Mouse (Mus musculus) G1E (cell line): ENCODE data around the gene Pld4. TPM values are rescaled to one million over a fixed set of nuclear protein-coding genes. Genes with fewer than 3 reads are reported as not detected.

Source experiments
- ATAC-seq: 2 replicates; pipeline ENCODE4 v1.8.0; 2016; ENCODE audit warnings: mild to moderate bottlenecking; ENCODE audit not compliant: insufficient number of reproducible peaks, poor library complexity, low FRiP score, severe bottlenecking; ENCODE audit errors: extremely low read depth
- DNase-seq: peaks from one replicate; pipeline ENCODE4 v3.0.0; 2012; ENCODE audit warnings: low spot score
- H3K27me3 ChIP-seq: 2 replicates; pipeline ENCODE4 v1.6.1; 2012; ENCODE audit warnings: mild to moderate bottlenecking, low read length, inconsistent platforms; ENCODE audit not compliant: insufficient read depth
- H3K36me3 ChIP-seq: replicated peaks from 2 replicates; pipeline ENCODE3; 2012; ENCODE audit warnings: mild to moderate bottlenecking, inconsistent platforms
- H3K4me1 ChIP-seq: 2 replicates; pipeline ENCODE4 v1.6.1; 2012; ENCODE audit warnings: low read depth, low read length, inconsistent platforms, mixed read lengths; ENCODE audit not compliant: insufficient read depth
- H3K4me3 ChIP-seq: 2 replicates; pipeline ENCODE4 v1.5.1; 2012; ENCODE audit warnings: low read depth, mild to moderate bottlenecking, inconsistent platforms, low read length, moderate library complexity, mixed read lengths
- H3K9me3 ChIP-seq: replicated peaks from 2 replicates; pipeline ENCODE4 v1.6.1; 2012; ENCODE audit warnings: inconsistent platforms
- CTCF ChIP-seq: IDR thresholded peaks from 2 replicates; pipeline ENCODE4 v1.5.1; 2012; ENCODE audit warnings: low read depth, low read length, inconsistent platforms, mixed read lengths
- GATA1 ChIP-seq: IDR thresholded peaks from 2 replicates; pipeline ENCODE4 v1.6.1; 2012; ENCODE audit warnings: borderline replicate concordance, low read length, inconsistent platforms, mixed read lengths
- GATA2 ChIP-seq: IDR thresholded peaks from 2 replicates; pipeline ENCODE4 v1.6.1; 2012; ENCODE audit warnings: low read depth, low read length, inconsistent platforms, borderline replicate concordance
- POLR2AphosphoS5 ChIP-seq: IDR thresholded peaks from 2 replicates; pipeline ENCODE4 v1.6.1; 2012; ENCODE audit warnings: low read depth, low read length, inconsistent platforms; ENCODE audit not compliant: insufficient replicate concordance
- TAL1 ChIP-seq: conservative IDR thresholded peaks from 2 replicates; pipeline ENCODE4 v1.6.1; 2012; ENCODE audit warnings: low read depth, low read length, inconsistent platforms, mixed read lengths
- polyA plus RNA-seq: library from polyadenylated mRNA; stranded (reverse); fragments of >175 nt; gene quantifications from 2 replicates; pipeline ENCODE4 v1.2.3, GENCODE M21; 2012
- total RNA-seq, 2 experiments: library from RNA; stranded (forward) in 1 of 2; stranded (reverse) in 1 of 2; fragments of 200-1000 nt in 1 of 2; fragments of >200 nt in 1 of 2; fragmentation: Nextera tagmentation in 1 of 2; gene quantifications; 2 replicates each; pipeline ENCODE4 v1.2.3; 2014 to 2017

Pld4 gene
- total and polyA plus RNA-seq, 3 experiments: 0.89 to 1.0 TPM; not detected in 1

DNA sequence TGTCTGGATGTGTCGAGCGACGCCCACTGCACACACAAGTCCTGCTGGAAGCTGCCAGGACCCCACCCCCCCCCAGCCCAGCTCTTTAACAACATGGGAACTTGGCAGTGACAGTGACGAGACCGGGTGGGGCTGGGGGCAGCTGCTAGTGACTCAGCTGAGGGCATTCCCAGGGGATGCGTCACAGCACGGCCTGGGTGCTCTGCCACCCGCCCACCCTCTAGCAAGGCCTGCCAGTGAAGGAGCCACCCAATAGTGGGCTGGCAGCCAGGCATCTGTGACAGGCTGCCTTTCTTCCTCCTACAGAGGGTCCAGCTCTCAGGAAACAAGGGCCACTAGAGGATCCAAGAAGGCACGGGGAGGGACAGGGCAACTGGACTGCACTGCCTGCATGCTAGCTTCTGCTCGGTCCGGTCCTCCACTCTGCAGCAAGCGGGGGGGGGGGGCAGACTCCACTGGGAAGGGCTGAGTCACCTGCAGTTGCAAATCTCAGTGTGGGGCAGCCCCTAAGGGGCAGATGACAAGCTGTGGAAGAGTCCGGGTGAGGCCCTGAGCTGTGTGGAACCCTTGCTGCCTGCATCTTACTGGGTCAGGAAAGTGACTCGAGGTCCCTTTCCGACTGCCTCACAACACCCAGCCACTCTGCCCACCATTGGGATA, 37.3 kb downstream of the Pld4 start:
- ATAC-seq: no peak
- peaks cover 46% of the 10 kb centered on the region for H3K4me1 ChIP-seq
- H3K9me3 ChIP-seq: no peaks in the 10 kb centered on the region
- H3K27me3 ChIP-seq: peaks cover 58% of the 10 kb centered on the region
- DNase-seq: no peak
- no peak overlapping the region for H3K4me3 ChIP-seq
- no peak for TF ChIP-seq GATA1
- no peak for TF ChIP-seq POLR2AphosphoS5
- no peak for TF ChIP-seq GATA2
- TF ChIP-seq TAL1: no peak
- TF ChIP-seq CTCF: no peak
- no peaks in the 10 kb centered on the region for H3K36me3 ChIP-seq

DNA sequence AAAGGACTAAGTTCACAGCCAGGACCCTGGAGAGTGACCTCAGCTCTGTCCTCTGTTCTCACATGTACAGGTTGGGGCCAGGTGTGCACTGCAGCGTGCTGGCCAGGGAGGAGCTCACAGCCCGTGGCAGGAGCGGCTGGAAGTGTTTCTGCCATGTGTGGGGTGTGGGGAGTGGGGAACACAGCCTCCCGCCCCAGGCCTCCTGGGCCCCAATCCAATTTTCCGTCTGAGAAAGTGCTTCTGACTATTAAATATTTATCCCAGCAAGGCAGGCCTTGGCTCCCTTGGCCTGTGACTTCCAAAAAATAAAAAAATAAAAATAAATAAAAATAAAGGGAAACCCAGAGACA, 37.9 kb downstream of the Pld4 start:
- DNase-seq (no peak), ATAC-seq (no peak)
- H3K9me3 ChIP-seq: no peaks in the 10 kb centered on the region
- H3K4me3 ChIP-seq: no peak overlapping the region
- H3K4me1 ChIP-seq: peaks cover 44% of the 10 kb centered on the region
- H3K27me3 ChIP-seq: peaks cover 57% of the 10 kb centered on the region
- no peak for TF ChIP-seq POLR2AphosphoS5
- no peak for TF ChIP-seq GATA2
- no peak for TF ChIP-seq CTCF
- H3K36me3 ChIP-seq: no peaks in the 10 kb centered on the region

DNA sequence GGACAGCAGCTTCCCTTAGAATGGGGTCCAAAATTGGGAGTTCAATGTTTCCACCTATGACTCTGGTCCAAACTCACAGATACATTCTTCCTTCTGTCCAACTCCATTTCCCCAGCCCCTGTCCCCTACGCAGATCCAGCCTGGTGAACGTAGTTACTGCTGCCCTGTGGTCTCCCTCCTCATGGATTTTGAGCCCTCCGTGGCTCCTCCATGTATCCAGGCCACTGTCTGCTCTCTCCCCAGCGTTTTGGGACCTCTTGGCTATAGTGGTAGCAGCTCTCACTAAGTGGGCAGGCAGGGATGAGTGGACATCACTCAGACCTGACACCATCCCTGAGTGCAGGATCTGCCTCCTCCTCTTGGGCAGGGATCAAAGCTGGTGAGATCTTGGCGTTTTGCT, 38.3 kb downstream of the Pld4 start:
- Histone ChIP-seq H3K36me3 (no peaks in the 10 kb centered on the region), H3K27me3 (peaks cover 61% of the 10 kb centered on the region)

DNA sequence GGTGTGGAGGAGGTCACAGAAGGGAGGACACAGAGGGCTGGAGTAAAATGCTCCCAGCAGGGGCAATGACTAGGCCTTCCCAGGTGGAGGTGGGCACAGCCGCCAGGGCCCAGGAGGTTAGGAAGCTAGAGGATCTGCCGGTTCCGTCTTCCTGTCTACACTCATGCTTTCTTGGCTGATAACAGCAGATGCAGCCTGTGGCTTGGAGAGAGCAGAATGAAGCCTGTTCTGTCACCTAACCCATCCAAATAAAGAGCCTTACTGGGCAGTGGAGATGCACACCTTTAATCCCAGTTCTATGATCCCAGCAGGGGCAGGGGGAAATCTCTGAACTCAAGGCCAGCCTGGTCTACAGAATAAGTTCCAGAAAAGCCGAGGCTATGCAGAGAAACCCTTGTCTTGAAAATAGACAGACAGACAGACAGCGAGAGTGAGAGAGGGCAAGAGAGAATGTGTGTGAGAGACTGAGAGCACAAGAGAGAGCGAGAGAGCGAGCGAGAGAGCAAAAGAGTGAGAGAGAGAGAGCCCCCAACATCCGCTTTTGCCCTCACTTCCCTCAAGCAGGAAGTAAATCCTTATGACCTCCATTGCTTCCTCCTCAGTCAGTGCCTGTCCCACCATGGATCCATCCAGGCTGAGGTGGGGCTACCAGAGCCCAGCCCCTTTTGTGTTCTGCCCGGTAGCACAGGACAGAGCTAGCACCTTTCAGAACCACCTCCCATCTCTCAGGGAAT, 38.9 kb downstream of the Pld4 start:
- DNase-seq (no peak), ATAC-seq (no peak)
- TF ChIP-seq CTCF (no peak), POLR2AphosphoS5 (no peak), GATA1 (no peak), TAL1 (no peak), GATA2 (no peak)
- Histone ChIP-seq H3K4me1 (peaks cover 36% of the 10 kb centered on the region), H3K36me3 (no peaks in the 10 kb centered on the region), H3K27me3 (peaks cover 68% of the 10 kb centered on the region), H3K4me3 (no peak overlapping the region), H3K9me3 (no peaks in the 10 kb centered on the region)

More for the DNA sequence above, 38.3 kb downstream of the Pld4 start:
- ATAC-seq (no peak), DNase-seq (no peak)
- Histone ChIP-seq H3K9me3 (no peaks in the 10 kb centered on the region), H3K4me3 (no peak overlapping the region), H3K4me1 (peaks cover 40% of the 10 kb centered on the region)
- TF ChIP-seq TAL1 (no peak), GATA2 (no peak), POLR2AphosphoS5 (no peak), GATA1 (no peak)

DNA sequence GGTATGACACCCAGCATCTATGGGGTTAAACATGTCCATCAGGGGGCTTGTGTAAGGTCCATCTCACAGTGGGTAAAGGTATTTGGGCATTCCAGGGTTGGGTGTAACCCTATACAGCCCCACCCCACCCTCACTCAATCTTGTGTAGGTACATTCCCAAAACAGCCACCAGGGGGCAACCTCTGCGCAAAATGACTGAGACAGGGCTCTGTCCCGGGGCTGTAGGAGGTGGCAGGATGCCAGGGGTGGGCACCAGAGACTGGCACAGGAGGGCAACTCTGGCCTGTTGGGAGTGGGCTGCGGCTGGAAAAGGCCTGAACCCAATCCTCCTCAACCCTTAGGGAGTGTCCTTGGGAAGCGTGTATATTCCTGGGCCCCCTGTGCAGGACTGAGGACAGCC, 40.0 kb downstream of the Pld4 start:
- no peak for TF ChIP-seq GATA1
- TF ChIP-seq GATA2: no peak
- TF ChIP-seq TAL1: no peak
- peak; percentile 73 for TF ChIP-seq CTCF
- ATAC-seq (peak; percentile 54; the same call in 1 of the 2 replicates), DNase-seq (peak; percentile 72)
- Histone ChIP-seq H3K9me3 (no peaks in the 10 kb centered on the region), H3K4me1 (peaks cover 29% of the 10 kb centered on the region), H3K4me3 (no peak overlapping the region), H3K36me3 (no peaks in the 10 kb centered on the region), H3K27me3 (peaks cover 77% of the 10 kb centered on the region)

DNA sequence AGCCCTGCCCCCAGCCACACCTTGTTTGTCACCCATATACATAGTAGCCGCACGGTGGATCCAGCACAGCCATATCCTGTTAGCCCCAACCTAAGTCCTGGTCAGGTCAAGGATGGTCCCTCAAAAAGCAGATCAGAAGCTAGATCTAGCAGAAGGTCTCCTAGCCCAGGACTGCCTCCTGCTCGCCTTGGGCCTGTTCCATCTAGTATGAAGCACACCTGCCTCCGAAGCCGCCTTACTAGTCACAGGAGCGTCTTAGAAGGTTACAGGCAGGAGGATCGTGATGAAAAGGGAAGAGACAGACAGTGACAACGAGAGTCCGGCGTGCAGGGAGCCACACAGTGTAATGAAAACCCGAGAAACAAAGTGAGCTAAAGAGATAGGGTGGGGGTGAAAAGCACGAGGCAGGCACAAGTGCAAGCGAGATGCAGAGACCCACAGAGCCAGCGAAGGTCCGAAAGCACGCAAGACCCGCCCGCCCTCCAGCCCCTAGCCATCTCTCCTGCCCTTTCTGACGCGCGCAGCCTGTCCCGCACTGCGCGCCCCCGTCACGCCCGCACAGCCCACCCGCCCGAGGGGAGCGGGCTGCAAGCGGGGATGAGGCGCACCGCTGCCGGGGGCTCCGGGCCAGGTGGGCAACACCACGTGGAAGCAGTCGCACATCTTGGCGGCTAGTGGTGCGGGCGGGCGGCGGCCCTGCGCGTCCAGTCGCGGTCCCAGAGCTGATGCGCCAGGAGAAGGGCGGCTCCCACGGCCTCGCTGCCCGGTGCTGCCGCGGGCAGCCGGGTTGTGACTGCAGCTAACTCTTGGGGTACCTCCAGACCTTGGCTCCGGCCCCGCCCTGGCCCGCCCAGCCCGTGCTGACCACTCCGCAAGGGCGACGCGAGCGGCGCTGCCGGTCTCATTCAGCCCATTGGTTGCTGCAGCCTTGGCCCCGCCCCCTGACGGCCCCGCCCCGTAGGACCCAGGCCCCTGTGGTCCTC, 41.7 kb downstream of the Pld4 start, which contains the start of gene Ahnak2:
Gene Ahnak2, minus strand, starts transcription at position 794 of the 983 bp plus-strand sequence.
- ATAC-seq (no peak), DNase-seq (no peak)
- no peak within 1 kb of the TSS; the same call in 1 of the 2 replicates for H3K4me3 ChIP-seq
- peaks cover 27% of the 10 kb centered on the region for H3K4me1 ChIP-seq
- H3K27me3 ChIP-seq: peaks cover 81% of the 10 kb centered on the region
- TF ChIP-seq GATA1 (no peak), GATA2 (no peak), CTCF (no peak), POLR2AphosphoS5 (no peak), TAL1 (no peak)
- H3K9me3 ChIP-seq: no peaks in the 10 kb centered on the region
- H3K36me3 ChIP-seq: no peaks in the 10 kb centered on the region
